Mouse (Mus musculus) intestine, postnatal 0 days (tissue): ENCODE data around the gene Reep1. TPM values are rescaled to one million over a fixed set of nuclear protein-coding genes. Genes with fewer than 3 reads are reported as not detected.
"Not testable (repeated sequence)": the region's sequence is repeated elsewhere in the genome, so short reads cannot be mapped to it uniquely, and the experiment has no call there.

Source experiments
- ATAC-seq: fragments of 200-750 bp; cut with Nextera tagmentation; 2 replicates; pipeline ENCODE4 v1.8.0; 2017; ENCODE audit warnings: mild to moderate bottlenecking, moderate TSS enrichment, moderate library complexity
- H3K27ac ChIP-seq: fragments of 300-500 bp; sonication (generic); 2 replicates; pipeline ENCODE4 v1.5.1; 2014; ENCODE audit warnings: mild to moderate bottlenecking, low read depth, low read length, moderate library complexity
- H3K27me3 ChIP-seq: fragments of 300-500 bp; sonication (generic); replicated peaks from 2 replicates; pipeline ENCODE4 v1.6.1; 2014; ENCODE audit warnings: low read length, mixed read lengths; ENCODE audit not compliant: control insufficient read depth, insufficient read depth
- H3K36me3 ChIP-seq: fragments of 300-500 bp; sonication (generic); 2 replicates; pipeline ENCODE4 v1.6.1; 2014; ENCODE audit warnings: mild to moderate bottlenecking, moderate library complexity; ENCODE audit not compliant: control insufficient read depth, insufficient read depth
- H3K4me1 ChIP-seq: fragments of 300-500 bp; sonication (generic); replicated peaks from 2 replicates; pipeline ENCODE4 v1.6.1; 2014; ENCODE audit warnings: antibody characterized with exemption, low read length, mixed read lengths; ENCODE audit not compliant: control insufficient read depth, insufficient read depth
- H3K4me2 ChIP-seq: fragments of 300-500 bp; sonication (generic); replicated peaks from 2 replicates; pipeline ENCODE4 v1.6.1; 2014; ENCODE audit warnings: low read depth, mild to moderate bottlenecking, moderate library complexity
- H3K4me3 ChIP-seq: fragments of 300-500 bp; sonication (generic); 2 replicates; pipeline ENCODE4 v1.5.1; 2014; ENCODE audit warnings: low read depth, low read length
- H3K9ac ChIP-seq: fragments of 300-500 bp; sonication (generic); 2 replicates; pipeline ENCODE4 v1.6.1; 2014; ENCODE audit warnings: mild to moderate bottlenecking, low read depth, low read length
- H3K9me3 ChIP-seq: fragments of 300-500 bp; sonication (generic); 2 replicates; pipeline ENCODE4 v1.6.1; 2016; ENCODE audit warnings: mixed run types; ENCODE audit not compliant: control insufficient read depth
- CTCF ChIP-seq: sonication (generic); IDR thresholded peaks from 2 replicates; pipeline ENCODE4 v1.5.1; 2016; ENCODE audit warnings: low read depth, mild to moderate bottlenecking, control low read depth, antibody characterized with exemption, moderate library complexity
- WGBS: fragments of 180-500 bp; shearing (Covaris S2); extraction: QIAGEN DNeasy Blood & Tissue Kit; methylation state at CpG from one replicate; pipeline ENCODE4 v1.1.7; 2014; 5-methylcytosine and 5-hydroxymethylcytosine counted together
- polyA plus RNA-seq: library from polyadenylated mRNA; unstranded; fragments of >200 nt; fragmentation: Nextera tagmentation; extraction: Ambion mirVana; gene quantifications from 2 replicates; pipeline ENCODE4 v1.2.1, GENCODE M21; 2015

The Reep1 gene
- polyA plus RNA-seq, 1 experiment from 2014 or later: 6.5 TPM

DNA sequence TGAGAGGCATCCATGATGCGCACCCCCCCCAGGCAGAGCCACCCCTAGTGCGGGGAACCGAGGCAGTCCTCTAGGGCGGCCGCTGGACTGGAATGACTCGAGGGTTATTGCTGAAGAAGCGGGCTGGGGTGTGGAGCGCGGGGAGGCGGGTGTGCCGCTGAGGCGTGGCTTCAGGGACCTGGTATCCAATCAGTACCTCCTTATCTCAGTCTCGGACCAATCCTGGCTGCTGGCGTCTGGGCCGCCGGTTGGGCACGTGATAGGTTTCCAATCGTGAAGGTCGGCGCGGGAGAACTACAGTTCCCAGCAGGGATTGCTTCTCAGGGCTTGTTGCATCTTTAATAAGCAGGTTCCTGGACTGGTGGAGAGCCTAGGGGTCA, 124.2 kb downstream of the Reep1 start:
- WGBS: 0% methylated on average over 21 of the region's 21 CpGs
- H3K36me3 ChIP-seq: peaks cover 16% of the 10 kb centered on the region

DNA sequence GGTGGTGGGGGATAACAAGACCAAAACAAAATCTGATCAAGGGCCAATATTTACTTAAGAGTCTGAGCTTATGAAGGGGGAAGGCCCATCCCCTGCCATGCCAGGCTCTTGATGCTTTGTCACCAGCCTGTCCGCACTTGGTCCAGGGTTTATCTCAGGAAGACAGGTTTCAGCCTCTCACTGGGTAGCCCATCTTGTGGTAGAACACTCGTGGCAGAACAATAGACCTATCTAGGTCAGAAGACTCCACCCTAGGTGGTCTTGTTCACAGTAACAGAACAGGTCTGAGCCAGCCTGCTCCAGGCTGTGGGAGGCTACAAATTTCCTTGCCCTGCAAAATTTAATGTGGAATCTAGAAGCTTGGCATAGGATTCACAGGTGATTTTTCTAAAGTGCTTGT, 129.4 kb downstream of the Reep1 start:
- no peak for ATAC-seq
- TF ChIP-seq CTCF: no peak
- Histone ChIP-seq H3K4me2 (no peak overlapping the region), H3K4me3 (no peak overlapping the region), H3K4me1 (no peaks in the 10 kb centered on the region; the same call in 1 of the 2 replicates), H3K27me3 (no peaks in the 10 kb centered on the region), H3K9ac (no peak overlapping the region), H3K36me3 (peaks cover 19% of the 10 kb centered on the region), H3K27ac (no peak overlapping the region), H3K9me3 (no peaks in the 10 kb centered on the region)
- WGBS: 72% methylated on average over 2 of the region's 2 CpGs

More for the DNA sequence above, 124.2 kb downstream of the Reep1 start:
- H3K27me3 ChIP-seq: no peaks in the 10 kb centered on the region
- H3K4me1 ChIP-seq: no peaks in the 10 kb centered on the region; the same call in 1 of the 2 replicates
- peak; percentile 99 for ATAC-seq
- no peak for TF ChIP-seq CTCF
- peak overlapping the region; percentile 90 for H3K4me2 ChIP-seq
- peak overlapping the region; percentile 85 for H3K9ac ChIP-seq
- no peaks in the 10 kb centered on the region for H3K9me3 ChIP-seq
- peak overlapping the region; percentile 98 for H3K27ac ChIP-seq
- peak overlapping the region; percentile 94 for H3K4me3 ChIP-seq

DNA sequence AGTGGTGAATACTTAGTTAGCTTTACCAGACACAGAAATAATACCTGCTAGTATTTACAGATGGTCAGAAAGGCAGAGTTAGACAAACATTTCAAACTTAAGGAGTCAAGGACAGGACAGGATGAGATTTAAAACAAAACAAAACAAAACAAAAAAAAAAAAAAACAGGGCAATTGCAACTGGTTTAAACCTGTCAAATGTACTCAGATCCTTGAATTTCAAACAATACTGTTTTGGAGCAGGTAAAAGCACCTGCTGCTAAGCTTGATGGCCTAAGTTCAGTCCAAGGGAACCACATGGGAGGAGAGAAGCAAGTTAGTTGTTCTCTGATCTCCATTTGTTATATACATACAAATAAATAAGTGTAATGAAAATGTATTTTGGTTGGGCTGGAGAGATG, 132.5 kb downstream of the Reep1 start:
- no peak for ATAC-seq
- H3K27ac ChIP-seq: no peak overlapping the region
- H3K9ac ChIP-seq: no peak overlapping the region
- H3K4me3 ChIP-seq: no peak overlapping the region
- no peak for TF ChIP-seq CTCF
- H3K27me3 ChIP-seq: no peaks in the 10 kb centered on the region
- no peaks in the 10 kb centered on the region for H3K9me3 ChIP-seq
- peaks cover 14% of the 10 kb centered on the region for H3K36me3 ChIP-seq
- H3K4me2 ChIP-seq: no peak overlapping the region
- H3K4me1 ChIP-seq: no peaks in the 10 kb centered on the region

DNA sequence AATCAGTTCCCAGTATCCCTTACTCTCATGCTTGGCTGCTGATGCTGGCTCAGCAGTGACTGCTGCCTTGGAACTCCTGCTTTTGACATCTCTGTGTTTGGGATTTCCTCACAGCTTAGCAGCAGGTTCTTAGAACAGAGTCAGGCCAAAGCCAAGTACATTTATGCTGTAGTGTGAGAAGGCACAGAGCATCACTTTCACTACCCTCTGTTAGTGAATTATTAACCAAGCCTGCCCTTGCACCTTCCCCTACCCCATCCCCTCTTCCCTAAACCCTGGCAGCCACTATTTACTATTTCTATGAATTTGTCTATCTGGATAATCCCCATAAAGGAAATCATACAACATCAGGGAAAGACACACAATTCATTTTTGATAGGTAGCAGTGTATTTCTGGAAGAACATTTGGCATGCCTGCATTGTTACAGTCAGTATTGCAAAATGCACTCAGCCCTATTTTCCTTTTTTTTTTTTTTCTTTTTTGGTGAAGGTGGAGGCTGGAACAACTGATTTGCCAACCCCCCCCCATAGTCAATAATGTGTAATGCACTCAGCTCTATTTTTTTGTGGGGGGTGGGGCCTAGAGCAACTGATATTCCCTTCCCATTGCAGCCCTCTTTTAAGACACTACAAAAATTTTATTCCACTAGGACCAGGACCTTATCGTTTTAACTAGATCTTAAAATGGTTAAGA, 133.4 kb downstream of the Reep1 start:
- H3K4me3 ChIP-seq: no peak overlapping the region
- TF ChIP-seq CTCF: no peak
- no peak for ATAC-seq
- H3K9ac ChIP-seq: no peak overlapping the region
- 98% methylated on average over 1 of the region's 1 CpGs for WGBS
- H3K4me2 ChIP-seq: no peak overlapping the region
- H3K27me3 ChIP-seq: no peaks in the 10 kb centered on the region
- no peaks in the 10 kb centered on the region for H3K4me1 ChIP-seq
- no peaks in the 10 kb centered on the region for H3K9me3 ChIP-seq
- H3K27ac ChIP-seq: no peak overlapping the region
- peaks cover 15% of the 10 kb centered on the region for H3K36me3 ChIP-seq

DNA sequence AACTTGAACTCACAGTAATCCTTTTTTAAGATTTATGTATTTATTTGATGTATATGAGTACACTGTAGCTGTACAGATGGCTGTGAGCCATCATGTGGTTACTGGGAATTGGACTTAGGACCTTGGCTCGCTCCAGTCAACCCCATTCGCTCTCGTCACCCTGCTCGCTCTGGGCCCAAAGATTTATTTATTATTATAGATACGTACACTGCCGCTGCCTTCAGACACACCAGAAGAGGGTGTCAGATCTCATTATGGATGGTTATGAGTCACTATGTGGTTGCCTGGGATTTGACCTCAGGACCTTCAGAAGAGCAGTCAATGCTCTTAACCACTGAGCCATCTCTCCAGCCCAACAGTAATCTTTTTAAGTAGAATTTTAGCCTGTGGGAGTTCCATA, 139.5 kb downstream of the Reep1 start:
- not testable (repeated sequence) for H3K4me2 ChIP-seq, H3K27me3 ChIP-seq, H3K9ac ChIP-seq, H3K27ac ChIP-seq, H3K4me3 ChIP-seq, H3K9me3 ChIP-seq, H3K4me1 ChIP-seq
- ATAC-seq: peak; percentile 31; the same call in 1 of the 2 replicates
- WGBS: 77% methylated on average over 6 of the region's 6 CpGs
- H3K36me3 ChIP-seq: peaks cover 22% of the 10 kb centered on the region

Other genes with a start within 250 kb of the Reep1 start
- 44.2 and 45.3 TPM in 2 replicates for gene Rnf103, start 213.7 kb upstream of the Reep1 start, polyA plus RNA-seq
- gene Chmp3, start 163.8 kb upstream of the Reep1 start, polyA plus RNA-seq: 109 and 111 TPM in 2 replicates
- gene Kdm3a, start 74.6 kb upstream of the Reep1 start, polyA plus RNA-seq: 14.8 and 17.1 TPM in 2 replicates
- gene Mrpl35, start 119.4 kb downstream of the Reep1 start, polyA plus RNA-seq: 61.4 and 62.1 TPM in 2 replicates
- gene Immt, start 123.8 kb downstream of the Reep1 start, polyA plus RNA-seq: 171 and 180 TPM in 2 replicates
- 23.4 and 23.9 TPM in 2 replicates for gene Ptcd3, start 201.2 kb downstream of the Reep1 start, polyA plus RNA-seq
- gene Polr1a, start 201.5 kb downstream of the Reep1 start, polyA plus RNA-seq: 4.9 and 5.0 TPM in 2 replicates